Mouse (Mus musculus) c-Kit-negative CD71-positive TER-119-positive erythroid progenitor cells, embryonic 14.5 days (primary cell): ENCODE measurements around the gene Rad23a.

ENCODE experiments used
- DNase-seq: peaks from one replicate; pipeline ENCODE4 v3.0.0-alpha.2; 2013; ENCODE audit warnings: low read depth, low spot score

The Rad23a gene

DNA sequence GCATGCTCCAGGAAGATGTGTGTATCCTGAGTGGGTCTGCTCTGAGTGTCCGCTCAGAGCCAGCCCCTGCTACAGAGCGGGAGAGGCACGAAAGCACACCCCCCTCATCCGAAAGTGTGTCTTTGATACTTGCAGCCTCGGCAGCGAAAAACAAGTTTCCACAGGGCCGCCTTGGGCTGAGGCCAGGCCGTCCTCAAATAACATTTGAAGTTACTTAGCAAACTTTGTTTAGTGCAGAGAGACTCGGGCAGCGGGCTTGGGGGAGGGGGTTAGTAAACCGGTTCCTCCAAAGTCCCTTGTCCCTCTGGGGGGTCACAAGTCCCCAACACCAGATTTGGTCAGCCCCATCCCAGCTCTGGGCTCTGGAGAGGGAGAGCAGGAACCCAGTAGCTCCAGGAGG, 51.6 kb downstream of the Rad23a start:
- DNase-seq: no peak

DNA sequence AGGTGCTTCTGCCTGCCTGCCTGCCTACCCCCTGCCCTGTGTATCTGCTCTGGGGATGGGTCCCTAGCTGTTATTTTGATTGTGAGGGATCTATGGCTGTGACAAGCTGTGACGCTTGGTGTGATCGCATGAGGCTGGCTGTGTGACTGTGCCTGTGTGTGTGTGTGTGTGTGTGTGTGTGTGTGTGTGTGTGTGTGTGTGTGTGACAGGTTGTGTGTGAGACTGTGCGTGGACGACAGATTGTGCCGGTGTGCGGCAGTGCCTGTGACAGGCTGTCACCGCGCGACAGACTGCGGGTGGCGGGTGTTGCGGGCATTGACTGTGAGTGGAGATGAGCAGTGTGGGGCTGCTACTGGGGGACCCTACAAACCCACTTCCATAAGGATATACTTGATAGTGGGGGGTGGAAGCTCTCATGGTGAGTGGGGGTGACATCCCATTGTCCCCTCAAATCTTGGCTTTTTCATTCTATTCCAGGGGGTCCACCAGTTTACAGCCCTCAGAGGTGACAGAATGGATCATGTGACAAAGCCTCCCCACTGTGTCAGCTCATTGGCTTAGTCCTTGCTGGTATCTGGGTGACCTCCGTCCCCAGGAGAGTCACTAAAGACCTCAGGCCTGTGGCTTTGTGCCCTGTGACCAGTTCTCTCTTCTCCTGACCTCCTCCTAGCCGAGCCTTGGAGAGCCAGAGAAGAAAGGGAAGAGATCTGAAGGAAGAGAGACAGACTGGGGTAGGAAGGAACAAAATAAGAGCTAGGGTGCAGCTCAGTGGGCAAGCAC, 52.8 kb downstream of the Rad23a start:
- no peak for DNase-seq

DNA sequence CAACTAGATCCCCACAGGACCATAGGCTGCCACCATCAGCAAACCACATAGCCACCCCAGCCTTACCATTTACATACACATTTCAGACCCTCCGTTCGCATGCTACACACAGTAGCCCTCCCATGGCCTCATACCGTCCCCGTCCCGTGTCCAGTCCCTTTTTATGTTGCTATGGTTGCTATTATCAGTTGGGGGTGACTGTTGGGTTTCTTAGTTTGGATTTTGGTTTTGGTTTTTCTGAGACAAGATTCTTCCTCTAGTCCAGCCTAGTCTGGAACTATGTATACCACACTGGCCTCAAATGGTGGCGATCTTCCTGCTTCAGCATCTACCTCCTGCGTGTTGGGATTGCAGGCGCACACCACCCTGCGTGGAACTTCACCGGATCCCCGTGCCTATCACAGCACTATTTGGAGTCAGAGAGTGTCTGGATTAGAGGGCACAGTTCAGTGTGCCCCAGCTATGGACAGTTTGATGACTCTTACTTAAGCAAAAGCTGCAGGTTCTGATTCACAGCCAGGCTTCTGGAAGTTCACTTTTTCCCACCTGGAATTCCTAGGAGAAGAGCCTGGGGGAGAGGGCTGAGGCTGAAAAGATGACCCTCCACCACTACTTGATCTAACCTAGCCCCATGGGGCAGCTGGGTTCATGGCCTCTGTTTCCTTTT, 53.5 kb downstream of the Rad23a start:
- DNase-seq: no peak

DNA sequence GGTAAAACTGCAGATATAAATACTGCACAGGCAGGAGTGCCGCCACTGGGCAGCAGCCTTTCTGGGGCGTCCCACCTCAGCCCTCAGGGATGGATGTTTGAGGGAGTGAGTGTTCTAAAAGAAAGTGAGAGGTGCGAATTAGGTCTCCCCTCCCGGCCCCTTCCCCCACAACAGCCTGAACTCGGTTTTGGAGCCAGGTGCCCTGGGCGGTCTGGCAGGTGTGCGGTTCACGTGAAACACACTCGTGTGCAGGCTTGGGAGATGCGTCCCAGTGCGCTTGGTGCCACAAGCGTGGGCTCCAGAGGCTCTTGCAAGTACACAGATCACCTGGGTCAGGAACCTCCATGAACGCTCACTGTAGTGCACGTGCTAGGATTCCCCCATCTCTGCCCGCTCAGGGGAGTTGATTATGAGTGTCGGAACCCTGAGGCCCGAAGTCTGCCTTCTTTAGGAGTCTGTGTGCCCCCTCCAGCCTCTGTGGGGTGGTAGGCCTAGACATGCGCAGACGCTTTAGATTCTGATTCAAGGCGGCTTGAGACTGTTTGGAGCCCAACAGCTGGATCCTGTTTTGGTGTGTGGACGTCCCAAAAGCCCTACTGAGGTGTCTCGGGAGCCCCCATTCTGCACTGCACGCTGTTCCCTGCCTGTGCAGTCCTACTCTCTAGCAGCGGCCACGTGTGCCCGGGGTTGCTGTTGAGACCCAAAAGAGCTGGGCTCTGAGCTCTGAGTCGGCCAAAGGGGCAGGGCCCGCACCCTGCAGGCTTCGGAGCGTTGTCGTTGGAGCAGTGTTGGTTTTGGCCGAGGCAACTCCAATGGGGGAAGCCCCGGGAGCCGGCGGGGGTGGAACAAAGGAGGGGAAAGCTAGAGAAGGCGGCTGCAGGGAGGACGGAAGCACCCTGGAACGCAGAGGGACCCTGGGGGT, 54.4 kb downstream of the Rad23a start:
- no peak for DNase-seq

DNA sequence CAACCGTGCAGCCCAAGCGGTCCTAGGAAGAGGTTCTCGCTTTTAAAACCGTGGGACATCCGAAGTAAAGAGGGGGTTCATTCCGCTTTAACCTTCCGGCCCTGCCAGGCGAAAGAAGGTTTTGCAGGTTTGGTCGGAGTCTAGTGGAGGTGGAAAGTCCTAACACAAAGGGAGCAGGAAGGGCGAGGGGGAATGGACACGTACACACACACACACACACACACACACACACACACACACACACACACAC, 55.0 kb downstream of the Rad23a start:
- no peak for DNase-seq

DNA sequence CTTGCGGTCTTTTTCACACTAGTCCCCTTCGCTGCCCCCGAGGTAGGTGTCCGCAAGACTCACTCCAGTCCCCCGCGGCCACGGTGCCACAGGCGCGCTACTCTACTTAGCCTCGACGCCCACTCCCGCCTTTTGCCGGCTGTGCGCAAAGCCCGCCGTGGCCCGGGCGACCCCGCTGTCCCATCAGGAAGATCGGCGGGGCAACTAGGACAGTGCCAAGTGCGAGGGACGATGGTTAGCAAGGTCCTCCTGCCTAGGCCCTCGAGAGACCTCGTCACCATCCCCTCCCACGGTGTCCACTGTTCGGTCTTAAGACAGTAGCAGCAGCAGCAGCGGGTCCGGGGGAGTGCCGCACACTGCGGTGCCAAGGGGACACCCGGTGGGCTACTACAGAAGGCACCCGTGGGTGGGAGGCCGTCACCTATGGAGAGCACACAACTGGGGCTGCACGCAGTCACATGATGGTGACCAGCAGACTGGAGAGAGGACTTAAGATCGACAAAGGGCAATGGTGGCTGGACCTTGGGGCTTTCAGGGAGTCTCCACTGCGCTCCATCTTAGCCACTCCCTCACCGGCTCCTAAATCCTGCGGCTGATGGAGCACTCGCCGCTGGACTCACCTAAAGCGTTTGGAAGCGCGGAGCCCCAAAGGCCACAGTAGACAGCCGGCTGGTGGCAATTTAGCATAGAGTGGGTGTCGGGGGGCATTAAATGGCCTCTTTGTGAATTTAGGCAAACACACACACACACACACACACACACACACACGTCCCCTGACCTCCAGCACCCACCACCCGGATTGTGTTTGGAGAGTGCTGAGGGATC, 55.6 kb downstream of the Rad23a start:
- DNase-seq: no peak
